Mouse (Mus musculus) heart, embryonic 14.5 days (tissue): Measurements from ENCODE around the gene Ugt1a2. TPM values are rescaled to one million over a fixed set of nuclear protein-coding genes. Genes with fewer than 3 reads are reported as not detected.

ENCODE experiments used
- ATAC-seq: fragments of 200-750 bp; cut with Nextera tagmentation; 2 replicates; pipeline ENCODE4 v1.8.0; 2017; ENCODE audit warnings: low read depth, moderate TSS enrichment; ENCODE audit not compliant: insufficient number of reproducible peaks, insufficient read depth, low FRiP score
- H3K27ac ChIP-seq, 2 experiments: fragments of 200-500 bp in 1 of 2; fragments of 300-500 bp in 1 of 2; sonication (generic) in 1 of 2; replicated peaks in 1 of 2; 2 replicates each; pipeline ENCODE4 v1.5.1; 2012 to 2014; ENCODE audit warnings: low read depth in 2 of 2, low read length in 2 of 2, control low read depth in 1 of 2, mild to moderate bottlenecking in 1 of 2, mixed read lengths in 1 of 2; ENCODE audit not compliant: control insufficient read depth in 1 of 2, insufficient read depth in 1 of 2
- H3K27me3 ChIP-seq: fragments of 300-500 bp; sonication (generic); 2 replicates; pipeline ENCODE4 v1.6.1; 2014; ENCODE audit warnings: mild to moderate bottlenecking, low read length, control low read depth; ENCODE audit not compliant: control insufficient read depth, insufficient read depth
- H3K36me3 ChIP-seq: fragments of 300-500 bp; sonication (generic); 2 replicates; pipeline ENCODE4 v1.6.1; 2014; ENCODE audit warnings: mild to moderate bottlenecking, control low read depth, low read length, mixed read lengths; ENCODE audit not compliant: control insufficient read depth, insufficient read depth
- H3K4me1 ChIP-seq, 2 experiments: fragments of 200-500 bp in 1 of 2; fragments of 300-500 bp in 1 of 2; sonication (generic) in 1 of 2; 2 replicates each; pipeline ENCODE4 v1.6.1; 2012 to 2014; ENCODE audit warnings: low read length in 2 of 2, control low read depth in 1 of 2, mixed read lengths in 1 of 2; ENCODE audit not compliant: control insufficient read depth in 2 of 2, insufficient read depth in 2 of 2
- H3K4me2 ChIP-seq: fragments of 300-500 bp; sonication (generic); 2 replicates; pipeline ENCODE4 v1.6.1; 2014; ENCODE audit warnings: mild to moderate bottlenecking, low read length
- H3K4me3 ChIP-seq, 2 experiments: fragments of 200-500 bp in 1 of 2; fragments of 300-500 bp in 1 of 2; sonication (generic) in 1 of 2; 2 replicates each; pipeline ENCODE4 v1.5.1; 2012 to 2014; ENCODE audit warnings: low read length in 2 of 2, mild to moderate bottlenecking in 2 of 2, control low read depth in 1 of 2, low read depth in 1 of 2, moderate library complexity in 1 of 2; ENCODE audit not compliant: control insufficient read depth in 1 of 2, insufficient read depth in 1 of 2
- H3K9ac ChIP-seq: fragments of 300-500 bp; sonication (generic); 2 replicates; pipeline ENCODE4 v1.6.1; 2014; ENCODE audit warnings: mild to moderate bottlenecking, low read length
- H3K9me3 ChIP-seq: fragments of 300-500 bp; sonication (generic); 2 replicates; pipeline ENCODE4 v1.6.1; 2016; ENCODE audit warnings: low read length, control low read depth; ENCODE audit not compliant: control insufficient read depth
- WGBS: fragments of 180-500 bp; shearing (Covaris S2); extraction: QIAGEN DNeasy Blood & Tissue Kit; methylation state at CpG from one replicate; pipeline ENCODE4 v1.1.7; 2014; 5-methylcytosine and 5-hydroxymethylcytosine counted together
- polyA plus RNA-seq: library from polyadenylated mRNA; unstranded; fragments of >200 nt; fragmentation: Nextera tagmentation; extraction: Ambion mirVana; gene quantifications from 2 replicates; pipeline ENCODE4 v1.2.1, GENCODE M21; 2014

Ugt1a2 gene
- polyA plus RNA-seq, 1 experiment from 2014 or later, result not detected

DNA sequence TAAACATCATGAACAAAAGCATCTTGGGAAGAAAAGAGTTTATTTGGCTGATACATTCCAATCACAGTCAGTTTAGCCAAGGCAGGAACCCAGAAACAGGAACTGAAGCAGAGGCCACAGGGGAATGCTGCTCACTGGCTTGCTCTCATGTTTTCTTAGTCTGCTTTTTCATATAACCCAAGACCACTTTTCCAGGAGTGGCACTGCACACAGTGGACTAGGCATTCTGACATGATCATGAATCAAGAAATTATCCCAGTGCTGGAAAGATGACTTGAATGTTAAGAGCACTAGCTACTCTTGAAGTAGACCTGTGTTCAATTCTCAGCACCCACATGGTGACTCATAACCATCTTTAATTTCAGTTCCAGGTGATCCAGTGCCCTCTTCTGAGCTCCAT is 25.3 kb downstream of the Ugt1a2 start:
- Histone ChIP-seq H3K36me3 (no peaks in the 10 kb centered on the region), H3K4me1 (no peaks in the 10 kb centered on the region), H3K4me2 (no peak overlapping the region), H3K9ac (no peak overlapping the region), H3K9me3 (peaks cover 58% of the 10 kb centered on the region), H3K27me3 (no peaks in the 10 kb centered on the region), H3K27ac (no peak overlapping the region), H3K4me3 (no peak overlapping the region)
- ATAC-seq, result no peak

DNA sequence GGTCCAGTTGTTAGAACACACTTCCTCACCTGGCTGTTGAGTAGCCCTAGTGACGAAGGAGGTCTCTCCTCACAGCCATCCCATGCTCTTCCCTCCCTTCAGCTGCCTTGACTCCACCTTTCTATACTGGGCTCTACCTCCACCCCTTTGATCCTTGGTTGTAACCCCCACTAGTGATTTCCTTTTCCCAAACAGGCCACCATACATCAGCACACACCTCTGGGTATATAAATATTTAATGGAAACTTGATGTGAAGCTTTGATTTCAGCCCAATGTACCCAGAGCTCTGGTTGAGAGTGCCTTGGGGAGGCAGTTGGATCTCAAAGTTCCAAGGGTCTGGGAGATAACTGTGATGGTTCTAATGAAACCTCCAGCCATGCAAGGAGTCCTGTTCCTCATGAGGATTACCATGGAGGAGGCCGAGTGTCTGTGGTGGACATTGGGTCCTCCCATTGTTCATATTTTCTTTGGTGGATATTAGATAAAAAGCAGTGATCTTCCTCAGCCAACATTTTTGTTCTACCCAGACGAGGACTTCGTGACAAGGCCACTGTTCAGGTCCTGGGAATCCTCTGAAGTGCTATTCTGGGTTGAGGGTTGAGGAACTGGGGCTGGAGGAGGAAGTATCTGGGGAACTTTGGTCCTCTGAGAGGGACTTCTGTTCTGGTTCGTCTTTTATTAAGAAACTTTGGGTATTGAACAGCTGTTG is 26.4 kb downstream of the Ugt1a2 start, which contains the start of gene Mroh2a:
Gene Mroh2a (plus strand): TSS at position 317 of the 710 bp plus-strand sequence.
- peaks cover 69% of the 10 kb centered on the region for H3K9me3 ChIP-seq
- no peak within 1 kb of the TSS for H3K9ac ChIP-seq
- no peak for ATAC-seq
- 49% methylated on average over 5 of the region's 5 CpGs for WGBS
- H3K4me1 ChIP-seq, result no peaks in the 10 kb centered on the region
- no peaks in the 10 kb centered on the region for H3K36me3 ChIP-seq
- no peak within 1 kb of the TSS for H3K4me2 ChIP-seq
- no peak within 1 kb of the TSS for H3K4me3 ChIP-seq
- no peak within 1 kb of the TSS for H3K27ac ChIP-seq
- H3K27me3 ChIP-seq, result no peaks in the 10 kb centered on the region

DNA sequence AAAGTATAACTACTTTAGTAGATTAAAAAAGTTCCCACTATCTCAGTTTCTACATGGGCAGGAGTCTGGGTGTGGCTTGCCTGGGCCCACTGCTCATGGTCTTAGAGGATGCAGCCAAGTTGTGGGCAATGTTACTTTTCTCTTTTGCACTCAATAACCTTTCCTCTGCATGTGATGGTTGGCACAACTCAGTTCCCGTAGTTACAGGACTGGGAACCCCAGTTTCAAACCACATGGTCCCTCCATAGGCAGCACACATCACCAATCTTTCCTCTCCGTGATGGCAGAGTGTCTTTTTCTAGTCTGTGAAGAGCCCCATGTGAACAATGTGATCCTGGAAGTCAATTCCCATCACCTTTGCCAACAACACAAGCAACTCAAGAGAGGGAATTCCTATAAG is 27.1 kb downstream of the Ugt1a2 start:
- no peaks in the 10 kb centered on the region for H3K4me1 ChIP-seq
- no peak overlapping the region for H3K4me3 ChIP-seq
- no peak overlapping the region for H3K4me2 ChIP-seq
- no peaks in the 10 kb centered on the region for H3K27me3 ChIP-seq
- peaks cover 72% of the 10 kb centered on the region for H3K9me3 ChIP-seq
- H3K36me3 ChIP-seq, result no peaks in the 10 kb centered on the region
- H3K9ac ChIP-seq, result no peak overlapping the region
- no peak overlapping the region for H3K27ac ChIP-seq
- WGBS, result 50% methylated on average over 2 of the region's 2 CpGs
- no peak for ATAC-seq

DNA sequence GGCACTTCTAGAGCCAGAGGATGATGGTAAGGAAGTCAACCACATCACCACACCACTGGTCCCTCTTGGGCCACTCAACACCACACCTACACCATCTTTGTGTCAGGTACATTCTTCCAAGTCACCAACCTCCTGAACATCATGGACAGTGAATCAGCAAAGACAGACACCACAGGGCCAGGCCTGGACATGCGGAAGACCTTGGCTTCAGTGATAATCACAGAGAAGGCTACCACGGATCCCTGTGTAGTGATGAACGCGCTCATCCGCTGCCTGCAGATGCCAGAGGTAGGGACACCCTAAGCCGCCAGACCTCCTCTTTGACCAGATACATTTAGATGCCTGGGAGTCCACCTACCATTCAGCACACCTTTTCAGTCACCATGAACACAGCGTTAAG is 27.7 kb downstream of the Ugt1a2 start:
- Histone ChIP-seq H3K36me3 (no peaks in the 10 kb centered on the region), H3K4me3 (no peak overlapping the region), H3K27me3 (no peaks in the 10 kb centered on the region), H3K4me1 (no peaks in the 10 kb centered on the region), H3K9me3 (peaks cover 78% of the 10 kb centered on the region), H3K9ac (no peak overlapping the region), H3K27ac (no peak overlapping the region), H3K4me2 (no peak overlapping the region)
- peak; percentile 6; the same call in 1 of the 2 replicates for ATAC-seq
- 66% methylated on average over 7 of the region's 7 CpGs for WGBS

DNA sequence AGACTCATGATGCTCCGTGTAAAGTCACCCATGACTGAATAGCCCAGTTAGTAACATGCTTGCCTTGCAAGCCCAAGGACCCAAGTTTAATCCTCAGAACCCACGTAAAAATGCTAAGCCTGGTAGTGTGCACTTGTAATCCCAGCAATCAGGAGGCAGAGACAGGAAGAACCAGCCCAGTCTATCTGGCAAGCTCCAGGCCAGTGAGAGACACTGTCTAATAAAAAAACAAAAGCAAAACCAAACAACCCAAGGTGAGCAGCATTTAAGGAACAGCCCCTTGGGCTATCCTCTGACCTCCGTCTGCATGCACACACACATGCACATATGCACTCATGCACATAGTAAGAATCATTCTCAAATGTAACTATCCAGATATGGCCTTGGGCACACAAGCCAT is 29.2 kb downstream of the Ugt1a2 start:
- H3K27ac ChIP-seq, result no peak overlapping the region
- no peaks in the 10 kb centered on the region for H3K27me3 ChIP-seq
- peaks cover 93% of the 10 kb centered on the region for H3K9me3 ChIP-seq
- ATAC-seq, result no peak
- H3K4me1 ChIP-seq, result no peaks in the 10 kb centered on the region
- 69% methylated on average over 3 of the region's 3 CpGs for WGBS
- H3K4me2 ChIP-seq, result no peak overlapping the region
- H3K9ac ChIP-seq, result no peak overlapping the region
- no peak overlapping the region for H3K4me3 ChIP-seq
- H3K36me3 ChIP-seq, result no peaks in the 10 kb centered on the region

DNA sequence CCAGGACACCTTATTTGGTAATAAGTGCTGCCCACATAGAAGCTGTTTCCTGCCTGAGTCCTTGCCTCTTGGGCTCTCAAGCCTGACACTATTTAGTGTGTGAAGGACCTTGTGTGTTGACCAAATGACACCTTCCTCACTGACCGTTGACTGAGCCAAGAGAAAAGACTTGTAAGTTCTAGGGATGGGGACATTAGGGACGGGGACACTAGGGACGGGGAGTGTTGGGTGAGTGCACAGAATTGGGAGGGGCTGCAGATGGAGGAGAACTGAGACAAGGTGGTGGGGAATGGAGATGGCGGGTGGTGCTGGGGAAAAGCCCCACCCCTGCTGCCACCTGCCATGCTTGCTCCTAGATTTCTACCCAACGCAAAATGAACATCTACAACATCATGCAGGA is 29.6 kb downstream of the Ugt1a2 start:
- Histone ChIP-seq H3K36me3 (no peaks in the 10 kb centered on the region), H3K9me3 (peaks cover 97% of the 10 kb centered on the region), H3K4me1 (no peaks in the 10 kb centered on the region), H3K27ac (no peak overlapping the region), H3K27me3 (no peaks in the 10 kb centered on the region), H3K4me3 (no peak overlapping the region), H3K9ac (no peak overlapping the region), H3K4me2 (no peak overlapping the region)
- no peak for ATAC-seq
- WGBS, result 75% methylated on average over 5 of the region's 5 CpGs

DNA sequence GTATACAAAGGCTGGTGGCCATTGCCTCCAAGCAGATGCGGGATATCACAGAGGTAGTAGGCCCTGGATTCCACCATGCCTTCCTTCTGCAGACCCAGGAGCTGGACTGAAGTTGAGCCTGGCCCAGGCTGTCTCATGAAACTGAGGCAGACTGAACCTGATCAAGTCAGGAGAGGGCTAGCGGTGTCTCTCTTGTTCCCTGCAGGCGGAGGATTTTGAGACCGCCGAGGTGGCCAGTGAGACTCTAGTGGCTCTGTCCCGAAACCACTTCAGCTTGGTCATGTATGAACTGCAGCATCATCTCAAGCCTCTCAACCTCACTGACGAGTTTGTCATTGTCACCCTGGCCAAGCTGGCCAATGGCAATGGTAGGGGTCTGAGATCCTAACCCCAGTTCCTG is 30.0 kb downstream of the Ugt1a2 start:
- Histone ChIP-seq H3K4me2 (no peak overlapping the region), H3K9me3 (peaks cover 99% of the 10 kb centered on the region), H3K27ac (no peak overlapping the region), H3K36me3 (no peaks in the 10 kb centered on the region), H3K4me1 (no peaks in the 10 kb centered on the region), H3K27me3 (no peaks in the 10 kb centered on the region), H3K4me3 (no peak overlapping the region), H3K9ac (no peak overlapping the region)
- ATAC-seq, result no peak
- WGBS, result 66% methylated on average over 7 of the region's 7 CpGs
